Mouse (Mus musculus): ENCODE measurements around the gene Gm9913. TPM values are rescaled to one million over a fixed set of nuclear protein-coding genes. Genes with fewer than 3 reads are reported as not detected.

The Gm9913 gene
- polyA plus RNA-seq, 1 experiment from 2014 or later, result 0.27 TPM

- ATAC-seq (no peak), DNase-seq (ENCODE audit: low read depth, low spot score) (no peak)
- in situ Hi-C loops (cut with MboI; ENCODE audit: low pct_unique_long_range_greater_than_20kb), result no loop called here
- TF ChIP-seq CTCF (IDR thresholded peaks at IDR 0.05), result no peak
- no peaks in the 10 kb centered on the region for H3K27me3 ChIP-seq
- ChIA-PET CTCF (interaction anchor here (1.1 kb wide), 1 partner anchor 11 kb away, joined by 4 read pairs; no protein-coding TSS in a partner anchor), POLR2A (no interaction called here)
Measured at GRCm38 (mm10) chr2:125496696-125497095, 8.2 kb upstream of the Gm9913 start.

GRCm38 (mm10) chr2:125498216-125498615 lies 6.7 kb upstream of the Gm9913 start:
- no peaks in the 10 kb centered on the region for H3K27me3 ChIP-seq
- TF ChIP-seq CTCF (IDR thresholded peaks at IDR 0.05), result no peak
- DNase-seq (ENCODE audit: low read depth, low spot score) (no peak), ATAC-seq (no peak)
- in situ Hi-C loops (cut with MboI; ENCODE audit: low pct_unique_long_range_greater_than_20kb), result no loop called here
- CTCF ChIA-PET, result no interaction called here
- POLR2A ChIA-PET, result no interaction called here

GRCm38 (mm10) chr2:125501526-125501925 lies 3.4 kb upstream of the Gm9913 start:
- TF ChIP-seq CTCF (IDR thresholded peaks at IDR 0.05), result no peak
- in situ Hi-C loops (cut with MboI; ENCODE audit: low pct_unique_long_range_greater_than_20kb), result no loop called here
- ChIA-PET POLR2A (no interaction called here), CTCF (interaction anchor here (1.2 kb wide), 2 partner anchors 9 to 18 kb away, joined by 3 read pairs; no protein-coding TSS in a partner anchor)
- ATAC-seq, result no peak
- DNase-seq (ENCODE audit: low read depth, low spot score), result no peak
- no peaks in the 10 kb centered on the region for H3K27me3 ChIP-seq

- ChIA-PET POLR2A (interaction anchor here (0.5 to 1.6 kb wide), 3 partner anchors 25 to 88 kb away, joined by 3 read pairs; no protein-coding TSS in a partner anchor), CTCF (interaction anchor here (1.3 to 1.4 kb wide), 2 partner anchors 11 to 44 kb away, joined by 3 read pairs; no protein-coding TSS in a partner anchor)
- H3K27me3 ChIP-seq, result no peaks in the 10 kb centered on the region
- DNase-seq (ENCODE audit: low read depth, low spot score), result no peak
- ATAC-seq, result peak; percentile 71
- TF ChIP-seq CTCF (IDR thresholded peaks at IDR 0.05), result no peak
- in situ Hi-C loops (cut with MboI; ENCODE audit: low pct_unique_long_range_greater_than_20kb), result loop anchor here (5.0 kb wide), 1 partner anchor 86 kb away; no protein-coding TSS in a partner anchor
Measured at GRCm38 (mm10) chr2:125505746-125506315, 942 bp downstream of the Gm9913 start.

- no peak for DNase-seq (ENCODE audit: low read depth, low spot score)
- ChIA-PET CTCF (interaction anchor here (1.3 to 1.4 kb wide), 2 partner anchors 12 to 45 kb away, joined by 3 read pairs; no protein-coding TSS in a partner anchor), POLR2A (interaction anchor here (1.6 kb wide), 1 partner anchor 34 kb away, joined by 3 read pairs; no protein-coding TSS in a partner anchor)
- peak; percentile 51 for ATAC-seq
- H3K27me3 ChIP-seq, result no peaks in the 10 kb centered on the region
- in situ Hi-C loops (cut with MboI; ENCODE audit: low pct_unique_long_range_greater_than_20kb), result loop anchor here (5.0 kb wide), 1 partner anchor 86 kb away; no protein-coding TSS in a partner anchor
- TF ChIP-seq CTCF (IDR thresholded peaks at IDR 0.05), result no peak
Measured at GRCm38 (mm10) chr2:125506316-125507054, 1.6 kb downstream of the Gm9913 start.

- no peak for TF ChIP-seq CTCF (IDR thresholded peaks at IDR 0.05)
- in situ Hi-C loops (cut with MboI; ENCODE audit: low pct_unique_long_range_greater_than_20kb), result loop anchor here (5.0 kb wide), 1 partner anchor 84 kb away; no protein-coding TSS in a partner anchor
- DNase-seq (ENCODE audit: low read depth, low spot score) (no peak), ATAC-seq (no peak)
- no peaks in the 10 kb centered on the region for H3K27me3 ChIP-seq
- ChIA-PET CTCF (no interaction called here), POLR2A (no interaction called here)
Measured at GRCm38 (mm10) chr2:125507893-125508292, 3.0 kb downstream of the Gm9913 start, which contains the start of gene Fbn1. Gene Fbn1, minus strand, starts transcription at chr2:125507993.

GRCm38 (mm10) chr2:125508381-125508780 lies 3.5 kb downstream of the Gm9913 start:
- no peaks in the 10 kb centered on the region for H3K27me3 ChIP-seq
- no peak for DNase-seq (ENCODE audit: low read depth, low spot score)
- no peak for TF ChIP-seq CTCF (IDR thresholded peaks at IDR 0.05)
- ChIA-PET POLR2A (no interaction called here), CTCF (no interaction called here)
- in situ Hi-C loops (cut with MboI; ENCODE audit: low pct_unique_long_range_greater_than_20kb), result loop anchor here (5.0 kb wide), 1 partner anchor 84 kb away; no protein-coding TSS in a partner anchor
- ATAC-seq, result no peak

GRCm38 (mm10) chr2:125510752-125511151 lies 5.9 kb downstream of the Gm9913 start:
- in situ Hi-C loops (cut with MboI; ENCODE audit: low pct_unique_long_range_greater_than_20kb), result no loop called here
- no peak for DNase-seq (ENCODE audit: low read depth, low spot score)
- POLR2A ChIA-PET, result interaction anchor here (0.7 kb wide), 1 partner anchor 411 kb away, joined by 4 read pairs; no protein-coding TSS in a partner anchor

GRCm38 (mm10) chr2:125511898-125512297 lies 7.0 kb downstream of the Gm9913 start:
- H3K27me3 ChIP-seq, result no peaks in the 10 kb centered on the region
- CTCF ChIA-PET, result interaction anchor here (1.1 to 1.7 kb wide), 2 partner anchors 11 to 12 kb away, joined by 5 to 6 read pairs; no protein-coding TSS in a partner anchor
- ATAC-seq (no peak), DNase-seq (ENCODE audit: low read depth, low spot score) (no peak)
- POLR2A ChIA-PET, result interaction anchor here (1.2 kb wide), 1 partner anchor 10 kb away, joined by 4 read pairs; no protein-coding TSS in a partner anchor
- no peak for TF ChIP-seq CTCF (IDR thresholded peaks at IDR 0.05)
- in situ Hi-C loops (cut with MboI; ENCODE audit: low pct_unique_long_range_greater_than_20kb), result no loop called here

More at GRCm38 (mm10) chr2:125510752-125511151, 5.9 kb downstream of the Gm9913 start:
- H3K27me3 ChIP-seq, result no peaks in the 10 kb centered on the region
- TF ChIP-seq CTCF (IDR thresholded peaks at IDR 0.05), result no peak
- CTCF ChIA-PET, result interaction anchor here (1.7 kb wide), 1 partner anchor 10 kb away, joined by 5 read pairs; no protein-coding TSS in a partner anchor
- ATAC-seq, result no peak

GRCm38 (mm10) chr2:125512544-125512943 lies 7.7 kb downstream of the Gm9913 start:
- ChIA-PET POLR2A (interaction anchor here (1.2 kb wide), 1 partner anchor 9 kb away, joined by 4 read pairs; no protein-coding TSS in a partner anchor), CTCF (interaction anchor here (1.1 kb wide), 1 partner anchor 10 kb away, joined by 6 read pairs; no protein-coding TSS in a partner anchor)
- ATAC-seq, result no peak
- TF ChIP-seq CTCF (IDR thresholded peaks at IDR 0.05), result no peak
- H3K27me3 ChIP-seq, result no peaks in the 10 kb centered on the region
- in situ Hi-C loops (cut with MboI; ENCODE audit: low pct_unique_long_range_greater_than_20kb), result no loop called here
- DNase-seq (ENCODE audit: low read depth, low spot score), result no peak
